Mouse (Mus musculus) spleen, adult 2 months (tissue): ENCODE data around the gene 1810062G17Rik.

ENCODE experiments used
- CTCF ChIP-seq: fragments of 200-500 bp; IDR thresholded peaks from 2 replicates; pipeline ENCODE4 v1.5.1; 2011; ENCODE audit warnings: mild to moderate bottlenecking, inconsistent platforms; ENCODE audit not compliant: insufficient read depth, insufficient read length, insufficient replicate concordance; ENCODE audit errors: extremely low read depth
- POLR2A ChIP-seq: fragments of 200-500 bp; IDR thresholded peaks from 2 replicates; pipeline ENCODE4 v1.6.1; 2011; ENCODE audit warnings: low read depth, low read length, inconsistent platforms

- TF ChIP-seq CTCF (no peak), POLR2A (no peak)
These were observed 35.5 kb upstream of the 1810062G17Rik start for GRCm38 (mm10) chr3:36440280-36440679.
